Mouse (Mus musculus): ENCODE results near the gene Ciao2b.

- peak; percentile 8; the same call in 1 of the 2 replicates for TF ChIP-seq POLR2A (IDR thresholded peaks at IDR 0.05; ENCODE audit: low read depth, low read length)
- no peak for TF ChIP-seq CTCF (IDR thresholded peaks at IDR 0.05; ENCODE audit: extremely low read depth, insufficient read depth, insufficient read length, insufficient replicate concordance)
Observed at GRCm38 (mm10) chr8:104641426-104642323, at the start of gene Ciao2b.
